Mouse (Mus musculus): ENCODE results near the gene Ccdc63.

DNA sequence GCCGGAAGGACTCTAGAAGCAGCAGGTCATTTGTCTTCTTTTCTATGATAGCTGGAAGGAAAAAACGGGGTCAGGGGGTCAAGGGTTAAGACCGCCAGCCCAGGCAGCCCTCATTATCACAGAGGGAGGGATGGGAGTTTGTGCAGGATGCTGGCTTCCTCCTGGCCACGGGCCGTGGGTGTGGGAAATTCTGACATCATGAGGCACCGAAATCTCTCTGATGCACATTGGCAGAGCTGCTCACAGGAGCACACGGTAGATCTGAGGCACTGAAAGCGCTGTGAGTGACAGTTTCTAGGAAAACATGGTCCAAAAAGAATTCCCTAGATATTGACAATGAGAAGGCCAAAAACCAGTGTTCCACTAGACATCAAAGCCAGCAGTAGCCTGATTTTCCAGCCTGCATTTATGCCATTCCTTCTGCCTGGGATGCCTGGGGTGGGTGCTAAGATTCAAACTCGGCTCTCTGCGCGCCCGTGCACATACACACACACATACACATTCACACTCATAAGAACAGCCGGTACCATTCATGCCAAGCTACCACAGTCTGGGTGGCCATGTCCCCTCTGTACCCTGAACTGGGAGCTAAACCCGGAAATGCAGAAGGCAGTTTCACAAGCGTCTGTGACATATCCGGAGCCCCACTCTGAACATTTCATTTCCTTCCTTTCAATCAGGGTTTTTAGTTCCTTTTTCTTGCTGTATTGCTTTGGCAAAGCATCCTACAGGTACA, 31.1 kb downstream of the Ccdc63 start:
- no peak for TF ChIP-seq ZC3H11A (IDR thresholded peaks at IDR 0.05; ENCODE audit: borderline replicate concordance, low read depth, low read length)
- TF ChIP-seq MAFK (IDR thresholded peaks at IDR 0.05; ENCODE audit: insufficient read depth, low read depth, low read length) = no peak
- TF ChIP-seq HCFC1 (IDR thresholded peaks at IDR 0.05; ENCODE audit: borderline replicate concordance, insufficient read depth, low read length) = no peak
